Mouse (Mus musculus) urinary bladder, postnatal 4 days (tissue): ENCODE data around the gene Ush2a.

Experiments used
- DNase-seq, 2 experiments: peaks; one replicate each; pipeline ENCODE4 v3.0.0; 2021 to 2022; ENCODE audit warnings: low spot score in 2 of 2

The Ush2a gene

GRCm38 (mm10) chr1:188667460-188667859, 405.6 kb downstream of the Ush2a start:
- DNase-seq, result no peak

- DNase-seq, result no peak
These were observed 406.7 kb downstream of the Ush2a start for GRCm38 (mm10) chr1:188668513-188668912.

GRCm38 (mm10) chr1:188672871-188673270, 411.0 kb downstream of the Ush2a start:
- no peak for DNase-seq

GRCm38 (mm10) chr1:188674640-188675510, 413.1 kb downstream of the Ush2a start:
- DNase-seq, result no peak

GRCm38 (mm10) chr1:188675511-188675863, 413.7 kb downstream of the Ush2a start:
- DNase-seq, result no peak

GRCm38 (mm10) chr1:188678189-188678588, 416.4 kb downstream of the Ush2a start:
- no peak for DNase-seq

- no peak for DNase-seq
These were observed 424.5 kb downstream of the Ush2a start for GRCm38 (mm10) chr1:188686362-188686761.

GRCm38 (mm10) chr1:188696295-188696694, 434.5 kb downstream of the Ush2a start:
- no peak for DNase-seq

- no peak for DNase-seq
These were observed 446.4 kb downstream of the Ush2a start for GRCm38 (mm10) chr1:188708176-188708575.

- DNase-seq, result no peak
These were observed 446.9 kb downstream of the Ush2a start for GRCm38 (mm10) chr1:188708694-188709093.

GRCm38 (mm10) chr1:188714131-188714530, 452.3 kb downstream of the Ush2a start:
- DNase-seq, result no peak

GRCm38 (mm10) chr1:188714941-188715340, 453.1 kb downstream of the Ush2a start:
- no peak for DNase-seq

- DNase-seq, result no peak
These were observed 455.1 kb downstream of the Ush2a start for GRCm38 (mm10) chr1:188716886-188717285.

- no peak for DNase-seq
These were observed 463.5 kb downstream of the Ush2a start for GRCm38 (mm10) chr1:188725122-188725995.

- DNase-seq, result no peak
These were observed 465.1 kb downstream of the Ush2a start for GRCm38 (mm10) chr1:188726937-188727336.

- no peak for DNase-seq
These were observed 466.8 kb downstream of the Ush2a start for GRCm38 (mm10) chr1:188728625-188729024.

- no peak for DNase-seq
These were observed 467.4 kb downstream of the Ush2a start for GRCm38 (mm10) chr1:188729179-188729578.

GRCm38 (mm10) chr1:188734741-188735266, 473.0 kb downstream of the Ush2a start:
- DNase-seq, result no peak

GRCm38 (mm10) chr1:188742971-188743370, 481.1 kb downstream of the Ush2a start:
- no peak for DNase-seq

- DNase-seq, result no peak
These were observed 493.2 kb downstream of the Ush2a start for GRCm38 (mm10) chr1:188755031-188755430.

GRCm38 (mm10) chr1:188760515-188760914, 498.7 kb downstream of the Ush2a start:
- no peak for DNase-seq

- no peak for DNase-seq
These were observed 500.6 kb downstream of the Ush2a start for GRCm38 (mm10) chr1:188762463-188762862.
